Mouse (Mus musculus): ENCODE data around the gene Fam20a. TPM values are rescaled to one million over a fixed set of nuclear protein-coding genes. Genes with fewer than 3 reads are reported as not detected.

The Fam20a gene
- polyA plus RNA-seq, 1 experiment from 2014 or later: 1.4 TPM

DNA sequence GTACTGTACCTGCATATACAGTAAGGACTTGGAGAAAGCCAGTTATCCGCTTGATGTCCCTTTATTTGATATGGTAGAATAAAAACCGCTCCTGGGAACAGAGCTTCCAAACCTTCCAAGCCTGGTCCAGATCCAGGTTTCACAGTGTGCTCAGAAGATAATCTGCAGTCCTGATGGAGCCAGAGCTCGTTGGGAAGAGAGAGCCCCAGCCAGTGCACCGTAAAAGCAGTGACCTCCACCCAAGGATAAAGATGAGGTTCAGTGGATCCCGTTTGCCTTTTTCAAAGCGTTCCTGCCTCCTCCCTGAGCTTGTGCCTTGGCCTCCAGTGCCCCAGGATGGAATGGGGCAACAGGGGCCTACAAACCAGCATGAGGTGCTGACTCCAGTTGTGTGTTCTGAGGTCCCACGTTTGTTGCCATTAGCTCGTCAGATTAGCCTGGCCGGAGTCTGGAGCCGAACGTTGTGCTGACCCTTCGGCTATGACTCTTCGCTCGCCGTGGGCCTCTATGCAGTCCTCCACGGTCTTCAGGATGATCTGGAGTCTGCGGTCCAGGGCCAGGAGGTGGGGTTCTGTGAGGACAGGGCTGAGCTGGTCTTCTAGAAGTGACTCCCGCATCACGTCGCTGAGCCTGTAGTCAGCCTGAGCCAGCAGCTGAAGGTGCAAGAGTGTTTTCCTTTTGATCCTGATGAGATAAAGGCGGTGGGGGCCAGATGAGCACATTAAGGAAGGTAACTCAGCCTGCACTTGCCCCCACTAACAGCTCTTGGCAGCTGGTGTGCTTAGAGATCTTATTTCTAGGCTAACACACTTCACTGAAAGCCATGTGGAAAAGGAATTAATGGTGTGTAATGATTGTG lies 49.0 kb downstream of the Fam20a start:
- Histone ChIP-seq H3K9me3 (no peaks in the 10 kb centered on the region), H3K4me2 (no peak overlapping the region), H3K27ac (no peak overlapping the region), H3K4me3 (replicated peaks) (no peak overlapping the region), H3K36me3 (replicated peaks) (peaks cover 20% of the 10 kb centered on the region), H3K4me1 (no peaks in the 10 kb centered on the region), H3K27me3 (peaks cover 7% of the 10 kb centered on the region; the same call in 1 of the 2 replicates), H3K9ac (no peak overlapping the region)
- ATAC-seq (ENCODE audit: low FRiP score): no peak
- 80% methylated on average over 21 of the region's 21 CpGs for WGBS

DNA sequence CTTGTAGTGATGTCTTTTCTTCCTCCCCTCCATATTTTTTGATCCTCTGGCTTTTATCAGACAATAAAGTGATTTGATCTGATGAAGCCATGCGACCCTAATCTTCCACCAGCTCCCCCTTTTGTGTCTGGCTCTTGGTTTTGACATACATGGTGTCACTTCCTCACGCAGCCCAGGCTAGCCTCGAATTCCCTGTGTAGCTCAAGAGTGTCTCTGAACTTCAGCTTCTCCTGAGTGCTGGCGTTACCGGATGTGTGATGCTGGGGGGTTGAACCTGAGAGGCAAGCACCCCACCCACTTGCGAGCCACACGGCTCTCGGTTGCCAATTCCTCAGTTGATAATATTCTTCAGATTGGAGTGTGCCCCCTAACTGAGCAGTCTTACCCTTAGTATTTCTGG lies 49.7 kb downstream of the Fam20a start:
- Histone ChIP-seq H3K36me3 (replicated peaks) (peaks cover 27% of the 10 kb centered on the region), H3K4me3 (replicated peaks) (no peak overlapping the region), H3K9me3 (no peaks in the 10 kb centered on the region), H3K27ac (no peak overlapping the region), H3K4me1 (no peaks in the 10 kb centered on the region), H3K9ac (no peak overlapping the region), H3K27me3 (peaks cover 7% of the 10 kb centered on the region; the same call in 1 of the 2 replicates), H3K4me2 (no peak overlapping the region)
- 89% methylated on average over 8 of the region's 8 CpGs for WGBS
- ATAC-seq (ENCODE audit: low FRiP score): no peak

DNA sequence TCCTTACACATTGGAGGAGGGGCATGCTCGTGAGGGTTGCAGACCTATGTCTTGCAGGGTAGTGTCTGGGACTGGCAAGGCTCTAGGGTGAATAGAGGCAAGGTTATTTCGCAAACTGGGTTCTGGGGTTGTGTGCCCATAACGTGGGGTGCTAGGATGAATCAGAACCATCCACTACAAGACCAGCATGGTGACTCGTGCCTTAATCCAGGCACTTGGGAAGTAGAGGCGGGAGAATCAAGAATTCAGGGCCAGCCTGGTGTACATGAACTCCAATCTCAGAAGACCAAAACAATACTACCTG lies 50.1 kb downstream of the Fam20a start:
- Histone ChIP-seq H3K4me3 (replicated peaks) (no peak overlapping the region), H3K4me1 (no peaks in the 10 kb centered on the region), H3K9me3 (no peaks in the 10 kb centered on the region), H3K9ac (no peak overlapping the region), H3K27ac (no peak overlapping the region), H3K4me2 (no peak overlapping the region), H3K36me3 (replicated peaks) (peaks cover 31% of the 10 kb centered on the region), H3K27me3 (peaks cover 4% of the 10 kb centered on the region; the same call in 1 of the 2 replicates)
- 88% methylated on average over 5 of the region's 5 CpGs for WGBS
- ATAC-seq (ENCODE audit: low FRiP score): no peak

DNA sequence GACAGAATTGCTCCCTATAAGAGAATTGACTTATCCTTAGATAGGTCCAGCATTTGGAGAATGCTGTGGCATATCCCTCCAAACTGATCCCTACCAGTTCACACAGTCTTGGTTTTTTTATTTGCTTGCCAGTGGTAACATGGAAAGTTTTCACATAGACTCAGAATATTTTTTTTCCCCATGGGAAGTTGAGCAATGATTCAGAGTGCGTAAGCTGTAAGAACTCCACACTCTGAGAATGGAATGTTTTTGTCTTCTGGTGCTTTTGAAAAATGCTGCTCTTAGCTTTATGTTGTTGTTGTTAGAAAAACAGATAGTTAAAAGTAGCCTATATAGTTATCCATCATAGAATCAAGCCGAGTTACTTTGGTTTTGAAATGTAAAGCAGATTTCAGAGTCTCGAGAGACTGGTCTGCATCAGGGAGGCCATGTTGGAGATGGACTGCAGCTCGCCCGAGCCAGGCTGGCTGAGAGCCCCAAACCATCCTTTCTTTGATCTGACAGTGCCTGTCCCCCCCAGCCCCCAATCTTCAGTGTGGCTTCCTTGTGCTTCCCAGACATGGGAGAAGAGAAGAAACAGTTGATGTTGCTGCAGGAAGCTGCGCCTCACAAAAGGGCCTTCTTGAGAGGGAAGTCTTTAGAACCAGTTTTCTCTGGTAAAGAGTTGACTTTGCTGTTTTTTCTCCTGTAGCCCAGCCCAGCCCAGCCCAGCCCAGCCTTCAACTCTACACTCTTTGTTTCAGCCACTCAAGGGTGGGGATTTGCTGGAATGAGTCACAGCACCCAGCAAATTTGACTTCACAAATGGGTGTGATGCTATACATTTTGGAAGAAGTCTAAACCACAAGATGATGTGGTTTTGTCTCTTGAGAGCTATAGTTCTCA lies 50.7 kb downstream of the Fam20a start:
- 82% methylated on average over 6 of the region's 6 CpGs for WGBS

DNA sequence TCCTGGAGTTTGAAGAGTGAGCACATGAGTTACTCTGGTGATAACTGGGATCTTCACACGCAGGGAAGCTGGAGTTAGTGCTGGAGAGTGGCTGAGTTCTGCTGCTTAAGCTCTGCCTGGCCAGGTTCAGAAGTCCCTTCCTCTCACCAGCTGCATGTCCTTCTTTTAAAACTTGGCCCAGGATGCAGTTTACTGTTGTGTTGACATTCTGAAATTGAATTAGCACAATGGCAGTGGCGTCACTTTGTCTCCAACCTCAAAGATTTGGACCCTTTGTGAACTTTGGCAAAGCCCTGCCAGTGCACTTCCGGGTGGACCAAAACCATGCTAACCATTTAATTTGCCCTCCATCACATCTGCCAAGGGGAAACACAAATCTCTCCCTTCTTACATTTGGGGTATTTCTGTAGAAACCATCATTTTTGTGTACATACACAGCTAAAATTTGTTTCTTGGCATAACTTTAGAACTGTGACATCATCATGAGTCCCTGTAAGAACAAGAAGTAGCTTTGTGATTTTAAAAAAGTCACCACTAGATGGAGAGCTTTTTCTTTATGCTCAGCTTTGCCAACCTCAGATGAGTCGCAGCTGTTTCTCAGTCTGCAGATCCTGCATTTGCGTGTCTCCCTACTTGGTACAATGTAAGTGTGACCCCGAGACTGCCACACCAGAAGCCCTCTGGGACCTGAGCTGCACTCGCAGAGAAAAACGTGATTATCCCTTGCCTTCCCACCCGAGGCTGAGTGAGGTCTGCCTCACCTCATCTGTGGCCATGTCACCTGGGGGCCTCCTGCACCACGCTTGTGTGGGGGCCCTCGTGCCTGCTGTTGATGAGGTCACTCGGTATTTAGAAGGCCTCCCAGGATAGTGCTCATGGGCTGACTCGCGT lies 51.8 kb downstream of the Fam20a start:
- Histone ChIP-seq H3K27ac (no peak overlapping the region), H3K9me3 (no peaks in the 10 kb centered on the region), H3K4me2 (no peak overlapping the region), H3K4me1 (no peaks in the 10 kb centered on the region), H3K4me3 (replicated peaks) (no peak overlapping the region), H3K36me3 (replicated peaks) (peaks cover 48% of the 10 kb centered on the region), H3K27me3 (no peaks in the 10 kb centered on the region), H3K9ac (no peak overlapping the region)
- ATAC-seq (ENCODE audit: low FRiP score): peak; percentile 67
- WGBS: 68% methylated on average over 14 of the region's 14 CpGs

More for the DNA sequence above, 50.7 kb downstream of the Fam20a start:
- Histone ChIP-seq H3K27me3 (no peaks in the 10 kb centered on the region), H3K36me3 (replicated peaks) (peaks cover 37% of the 10 kb centered on the region), H3K4me3 (replicated peaks) (no peak overlapping the region), H3K9me3 (no peaks in the 10 kb centered on the region), H3K4me1 (no peaks in the 10 kb centered on the region), H3K4me2 (no peak overlapping the region), H3K9ac (no peak overlapping the region), H3K27ac (no peak overlapping the region)
- ATAC-seq (ENCODE audit: low FRiP score): no peak

DNA sequence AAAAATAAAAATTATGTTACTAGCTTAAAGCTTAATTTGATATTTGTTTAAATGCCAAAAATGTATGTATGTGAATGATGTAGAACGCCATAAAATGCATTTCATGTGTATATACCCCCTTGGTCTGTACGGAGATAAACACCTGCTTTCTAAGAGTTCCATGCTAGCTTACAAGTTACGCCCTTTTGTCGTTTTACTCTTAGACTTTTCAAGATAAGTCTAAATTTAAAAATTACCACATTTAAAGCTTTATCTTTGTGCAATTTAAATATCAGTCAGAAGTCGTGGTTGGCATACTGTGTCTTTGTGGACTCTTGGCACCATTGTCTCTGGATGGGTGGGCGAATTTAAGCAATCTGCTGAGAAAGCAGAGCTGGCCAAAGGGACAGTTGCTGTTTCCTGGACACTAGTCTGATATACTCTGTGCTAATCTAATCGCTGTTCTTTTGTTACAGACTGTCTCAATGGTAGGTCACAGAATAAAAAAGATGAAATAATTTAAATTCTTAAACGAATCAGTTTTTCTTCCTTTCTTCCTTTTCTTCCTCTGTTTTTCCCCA lies 52.9 kb downstream of the Fam20a start:
- 91% methylated on average over 8 of the region's 8 CpGs for WGBS
- no peak overlapping the region for H3K9ac ChIP-seq
- no peak overlapping the region for H3K27ac ChIP-seq
- no peak overlapping the region for H3K4me3 ChIP-seq (replicated peaks)
- no peak for ATAC-seq (ENCODE audit: low FRiP score)
- H3K9me3 ChIP-seq: no peaks in the 10 kb centered on the region
- H3K36me3 ChIP-seq (replicated peaks): peaks cover 58% of the 10 kb centered on the region
- no peaks in the 10 kb centered on the region for H3K4me1 ChIP-seq
- no peak overlapping the region for H3K4me2 ChIP-seq
- no peaks in the 10 kb centered on the region for H3K27me3 ChIP-seq

DNA sequence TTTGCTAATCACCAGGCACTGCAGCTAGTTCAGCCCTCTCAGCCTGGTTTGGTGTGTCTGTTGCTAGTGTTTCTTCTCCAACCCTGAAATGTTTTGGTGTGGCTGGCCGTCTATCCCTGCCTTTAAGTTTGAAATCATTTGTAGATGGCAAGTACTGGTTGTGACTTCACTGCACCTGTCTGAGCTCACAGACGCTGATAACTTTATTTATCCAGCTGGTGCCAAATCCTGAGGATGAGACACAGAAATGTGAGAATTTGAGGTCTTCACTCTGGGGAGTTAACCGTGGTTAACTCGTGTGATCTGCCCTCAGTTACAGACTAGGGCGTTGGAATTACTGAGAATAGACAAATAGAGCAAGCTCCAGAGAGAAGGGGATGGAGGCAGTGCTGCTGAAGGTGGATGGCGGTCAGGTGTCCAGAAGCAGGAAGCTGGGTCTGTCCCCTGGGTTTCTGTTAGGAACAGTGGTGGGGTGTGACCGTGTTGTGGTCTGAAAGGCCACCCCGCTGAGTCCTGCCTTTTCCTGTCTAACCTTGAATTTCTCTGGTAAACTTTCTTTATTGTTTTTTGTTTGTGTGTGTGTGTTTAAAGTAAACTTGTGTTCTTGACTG lies 53.9 kb downstream of the Fam20a start:
- Histone ChIP-seq H3K27me3 (no peaks in the 10 kb centered on the region), H3K4me1 (no peaks in the 10 kb centered on the region), H3K36me3 (replicated peaks) (peaks cover 68% of the 10 kb centered on the region), H3K4me3 (replicated peaks) (no peak overlapping the region), H3K4me2 (no peak overlapping the region), H3K27ac (no peak overlapping the region), H3K9ac (no peak overlapping the region), H3K9me3 (no peaks in the 10 kb centered on the region)
- ATAC-seq (ENCODE audit: low FRiP score): no peak
- 88% methylated on average over 8 of the region's 8 CpGs for WGBS

DNA sequence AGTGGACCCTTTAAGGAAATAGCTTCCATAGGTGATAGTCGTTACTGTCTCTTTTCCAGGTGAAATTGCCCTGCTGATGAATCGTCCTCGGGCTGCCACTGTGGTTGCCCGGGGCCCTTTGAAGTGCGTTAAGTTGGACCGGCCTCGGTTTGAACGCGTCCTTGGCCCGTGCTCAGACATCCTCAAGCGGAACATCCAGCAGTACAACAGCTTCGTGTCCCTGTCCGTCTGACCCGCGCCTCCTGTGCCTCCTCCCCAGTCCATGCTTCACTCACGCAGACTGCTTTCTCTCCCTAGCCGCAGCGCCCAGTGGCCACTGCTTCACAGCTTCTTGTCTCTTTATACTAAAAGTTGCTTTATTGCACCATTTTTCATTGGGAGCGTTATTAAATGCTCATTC lies 54.7 kb downstream of the Fam20a start:
- no peak overlapping the region for H3K4me2 ChIP-seq
- no peak for ATAC-seq (ENCODE audit: low FRiP score)
- H3K9me3 ChIP-seq: no peaks in the 10 kb centered on the region
- H3K27ac ChIP-seq: no peak overlapping the region
- H3K4me1 ChIP-seq: no peaks in the 10 kb centered on the region
- no peak overlapping the region for H3K9ac ChIP-seq
- H3K4me3 ChIP-seq (replicated peaks): no peak overlapping the region
- peaks cover 75% of the 10 kb centered on the region for H3K36me3 ChIP-seq (replicated peaks)
- H3K27me3 ChIP-seq: no peaks in the 10 kb centered on the region
- whole genome bisulfite sequencing: 92% methylated on average over 19 of the region's 19 CpGs

DNA sequence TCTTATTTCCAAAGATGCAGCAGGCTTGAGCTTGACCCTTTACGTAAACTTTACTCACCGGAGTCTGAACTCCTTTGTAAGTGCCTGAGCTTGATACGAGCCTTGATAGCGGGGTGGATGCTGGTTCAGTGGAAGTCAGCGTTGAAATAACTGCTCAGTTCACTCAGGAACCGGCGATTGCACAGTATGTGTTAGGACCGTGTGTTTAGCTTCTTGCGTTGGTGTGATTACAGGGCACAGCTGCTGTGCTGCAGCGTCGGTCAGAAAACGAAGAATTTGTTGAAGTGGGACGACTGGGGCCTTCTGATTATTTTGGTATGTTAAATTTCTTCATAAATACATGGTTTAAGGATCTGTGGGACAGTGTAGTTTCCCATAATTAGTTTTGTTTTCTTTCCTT lies 55.7 kb downstream of the Fam20a start:
- no peaks in the 10 kb centered on the region for H3K27me3 ChIP-seq
- no peaks in the 10 kb centered on the region for H3K9me3 ChIP-seq
- no peak overlapping the region for H3K4me3 ChIP-seq (replicated peaks)
- ATAC-seq (ENCODE audit: low FRiP score): no peak
- H3K27ac ChIP-seq: no peak overlapping the region
- H3K9ac ChIP-seq: no peak overlapping the region
- peaks cover 83% of the 10 kb centered on the region for H3K36me3 ChIP-seq (replicated peaks)
- 97% methylated on average over 13 of the region's 13 CpGs for WGBS
- H3K4me1 ChIP-seq: no peaks in the 10 kb centered on the region
- no peak overlapping the region for H3K4me2 ChIP-seq

DNA sequence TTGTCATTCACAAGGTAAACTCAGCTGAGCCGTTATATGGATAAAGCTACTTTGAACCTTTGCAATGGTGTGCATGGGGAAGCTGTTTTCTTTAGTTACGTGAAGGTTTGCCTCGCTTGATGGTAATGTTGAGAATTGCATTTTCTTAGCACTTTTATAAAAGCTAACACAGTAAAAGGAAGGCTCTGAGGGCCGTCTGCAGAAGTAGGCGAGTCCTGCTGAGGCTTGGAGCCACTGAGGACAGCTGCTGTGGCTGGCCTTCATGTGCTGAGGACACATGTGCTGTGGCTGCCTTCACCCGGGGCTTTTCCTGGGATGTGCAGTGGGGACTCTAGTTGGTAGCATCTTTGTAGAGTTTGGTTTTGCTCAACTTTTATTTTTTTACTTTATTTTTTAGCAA lies 56.7 kb downstream of the Fam20a start:
- H3K4me2 ChIP-seq: no peak overlapping the region
- 85% methylated on average over 6 of the region's 6 CpGs for WGBS
- no peak overlapping the region for H3K4me3 ChIP-seq (replicated peaks)
- H3K36me3 ChIP-seq (replicated peaks): peaks cover 88% of the 10 kb centered on the region
- H3K27ac ChIP-seq: no peak overlapping the region
- no peaks in the 10 kb centered on the region for H3K27me3 ChIP-seq
- no peak overlapping the region for H3K9ac ChIP-seq
- ATAC-seq (ENCODE audit: low FRiP score): no peak
- no peaks in the 10 kb centered on the region for H3K4me1 ChIP-seq
- no peaks in the 10 kb centered on the region for H3K9me3 ChIP-seq

DNA sequence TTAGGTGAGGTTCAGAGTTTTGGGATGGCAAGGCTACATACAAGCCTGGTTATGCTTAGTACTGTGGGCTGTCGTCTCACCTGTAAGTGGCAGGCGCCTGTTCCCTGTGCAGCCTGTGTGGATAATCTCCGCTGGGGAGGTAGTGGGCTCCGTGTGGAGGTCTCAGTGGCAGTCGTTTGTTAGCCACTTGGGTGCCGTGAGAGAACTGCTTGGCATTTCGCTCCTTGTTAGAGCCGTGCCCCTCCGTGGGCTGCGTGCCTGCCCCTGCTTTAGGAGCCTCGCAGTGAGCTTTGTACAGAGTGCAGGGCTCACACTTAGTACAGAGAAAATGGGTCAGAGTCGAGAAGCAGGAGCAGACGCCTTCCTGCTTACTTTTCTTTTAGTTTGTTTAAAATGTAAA lies 57.8 kb downstream of the Fam20a start:
- Histone ChIP-seq H3K36me3 (replicated peaks) (peaks cover 90% of the 10 kb centered on the region), H3K9me3 (no peaks in the 10 kb centered on the region)
- no peak for ATAC-seq (ENCODE audit: low FRiP score)

More for the DNA sequence above, 57.8 kb downstream of the Fam20a start:
- H3K27me3 ChIP-seq: no peaks in the 10 kb centered on the region
- 92% methylated on average over 13 of the region's 13 CpGs for WGBS
- H3K4me3 ChIP-seq (replicated peaks): no peak overlapping the region
- no peak overlapping the region for H3K9ac ChIP-seq
- no peak overlapping the region for H3K27ac ChIP-seq
- H3K4me1 ChIP-seq: no peaks in the 10 kb centered on the region
- H3K4me2 ChIP-seq: no peak overlapping the region
